Mouse (Mus musculus) neural tube, embryonic 14.5 days (tissue): ENCODE data around the gene Itpr3. TPM values are rescaled to one million over a fixed set of nuclear protein-coding genes. Genes with fewer than 3 reads are reported as not detected.

ENCODE experiments used
- ATAC-seq: fragments of 200-750 bp; cut with Nextera tagmentation; 2 replicates; pipeline ENCODE4 v1.8.0; 2017; ENCODE audit warnings: low read depth, mild to moderate bottlenecking, moderate TSS enrichment, moderate library complexity
- H3K27ac ChIP-seq: fragments of 300-500 bp; sonication (generic); 2 replicates; pipeline ENCODE4 v1.5.1; 2014; ENCODE audit warnings: low read depth, mild to moderate bottlenecking, control low read depth, low read length, moderate library complexity, mixed read lengths
- H3K27me3 ChIP-seq: fragments of 300-500 bp; sonication (generic); 2 replicates; pipeline ENCODE4 v1.6.1; 2014; ENCODE audit warnings: low read length; ENCODE audit not compliant: control insufficient read depth, insufficient read depth
- H3K36me3 ChIP-seq: fragments of 300-500 bp; sonication (generic); 2 replicates; pipeline ENCODE4 v1.6.1; 2014; ENCODE audit warnings: low read length, mixed read lengths; ENCODE audit not compliant: control insufficient read depth, insufficient read depth
- H3K4me1 ChIP-seq: fragments of 300-500 bp; sonication (generic); 2 replicates; pipeline ENCODE4 v1.6.1; 2014; ENCODE audit warnings: low read length; ENCODE audit not compliant: control insufficient read depth, insufficient read depth
- H3K4me2 ChIP-seq: fragments of 300-500 bp; sonication (generic); 2 replicates; pipeline ENCODE4 v1.6.1; 2014; ENCODE audit warnings: mild to moderate bottlenecking, low read depth, low read length, control low read depth
- H3K4me3 ChIP-seq: fragments of 300-500 bp; sonication (generic); 2 replicates; pipeline ENCODE4 v1.5.1; 2014; ENCODE audit warnings: low read depth, low read length, control low read depth, mixed read lengths
- H3K9ac ChIP-seq: fragments of 300-500 bp; sonication (generic); replicated peaks from 2 replicates; pipeline ENCODE4 v1.6.1; 2014; ENCODE audit warnings: low read depth, mild to moderate bottlenecking, control low read depth, low read length, mixed read lengths
- H3K9me3 ChIP-seq: fragments of 300-500 bp; sonication (generic); 2 replicates; pipeline ENCODE4 v1.6.1; 2016; ENCODE audit warnings: low read length; ENCODE audit not compliant: control insufficient read depth
- WGBS: fragments of 180-500 bp; shearing (Covaris S2); extraction: QIAGEN DNeasy Blood & Tissue Kit; methylation state at CpG from one replicate; pipeline ENCODE4 v1.1.7; 2014; 5-methylcytosine and 5-hydroxymethylcytosine counted together
- polyA plus RNA-seq: library from polyadenylated mRNA; unstranded; fragments of >200 nt; fragmentation: Nextera tagmentation; extraction: Ambion mirVana; gene quantifications from 2 replicates; pipeline ENCODE4 v1.2.1, GENCODE M21; 2014

Gene Itpr3
- polyA plus RNA-seq, 1 experiment from 2014 or later = 0.50 TPM

DNA sequence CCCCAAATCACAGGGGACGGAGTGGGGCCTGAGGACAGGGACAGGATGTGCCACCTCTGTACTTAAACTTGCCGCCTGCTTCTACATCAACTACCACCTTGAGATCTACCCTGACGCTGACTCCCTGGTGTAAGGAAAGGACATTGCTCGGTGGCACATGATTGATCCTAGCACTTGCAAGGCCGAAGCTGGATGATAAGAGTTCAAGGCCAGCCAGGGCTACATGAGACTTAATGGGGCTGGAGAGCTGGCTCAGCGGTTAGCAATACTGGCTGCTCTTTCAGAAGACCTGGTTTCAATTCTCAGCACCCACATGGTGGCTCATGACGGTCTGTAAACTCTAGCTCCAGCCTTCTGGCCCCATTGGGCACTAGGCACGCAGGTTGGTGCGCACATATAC, 35.4 kb upstream of the Itpr3 start:
- no peak for ATAC-seq
- Histone ChIP-seq H3K27ac (no peak overlapping the region), H3K4me1 (peaks cover 5% of the 10 kb centered on the region; the same call in 1 of the 2 replicates), H3K9me3 (no peaks in the 10 kb centered on the region), H3K4me2 (no peak overlapping the region), H3K9ac (no peak overlapping the region), H3K36me3 (peaks cover 24% of the 10 kb centered on the region), H3K27me3 (no peaks in the 10 kb centered on the region), H3K4me3 (no peak overlapping the region)
- WGBS = 97% methylated on average over 9 of the region's 9 CpGs

DNA sequence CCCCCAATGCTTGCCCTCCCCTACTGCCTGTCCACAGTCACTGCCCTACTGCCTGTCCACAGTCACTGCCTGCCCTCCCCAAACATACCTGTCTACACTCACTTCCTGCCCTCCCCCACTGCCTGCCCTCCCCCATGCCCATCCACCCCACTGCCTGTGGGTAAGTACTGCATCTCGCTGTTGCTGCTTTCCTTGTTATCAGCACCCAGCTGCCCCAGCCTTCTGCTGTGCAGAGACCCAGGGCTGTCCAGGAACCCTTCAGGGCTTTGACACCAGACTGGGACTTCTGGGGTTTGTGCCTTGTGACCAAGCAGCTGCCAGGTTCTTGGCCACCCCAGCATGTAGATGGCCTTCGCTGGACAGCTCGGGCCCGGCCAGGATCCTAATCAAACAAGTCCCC, 33.8 kb upstream of the Itpr3 start:
- peaks cover 24% of the 10 kb centered on the region for H3K36me3 ChIP-seq
- whole genome bisulfite sequencing = 96% methylated on average over 4 of the region's 4 CpGs

DNA sequence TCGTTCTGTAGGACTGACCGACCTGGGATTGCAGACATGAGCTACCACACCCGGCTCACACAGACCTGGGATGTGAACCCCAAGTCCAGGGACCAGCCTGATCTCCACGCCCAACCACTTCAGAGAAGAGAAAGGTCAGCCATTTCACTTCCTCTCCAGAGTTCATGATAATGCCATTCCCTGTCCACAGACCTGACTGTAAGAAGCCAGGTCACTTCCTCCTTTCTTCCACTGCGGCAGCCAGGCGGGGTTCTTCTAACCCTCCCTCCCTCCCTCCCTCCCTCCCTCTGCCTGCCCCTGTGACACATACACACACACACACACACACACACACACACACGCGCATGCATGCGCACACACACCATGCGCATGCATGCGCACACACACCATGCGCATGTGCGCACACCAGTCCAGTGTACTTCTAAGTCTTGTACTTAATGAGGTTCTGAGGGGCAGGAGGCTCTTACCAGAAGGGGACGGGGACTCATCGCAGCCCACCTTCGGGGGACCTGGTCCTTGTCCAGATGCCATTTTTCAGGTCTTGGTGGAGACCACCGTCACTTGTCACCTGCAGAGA, 31.7 kb upstream of the Itpr3 start:
- no peak overlapping the region for H3K9ac ChIP-seq
- no peak overlapping the region for H3K4me2 ChIP-seq
- no peaks in the 10 kb centered on the region for H3K27me3 ChIP-seq
- no peak overlapping the region for H3K27ac ChIP-seq
- peaks cover 4% of the 10 kb centered on the region for H3K4me1 ChIP-seq
- H3K9me3 ChIP-seq = no peaks in the 10 kb centered on the region
- peaks cover 17% of the 10 kb centered on the region for H3K36me3 ChIP-seq
- no peak overlapping the region for H3K4me3 ChIP-seq
- no peak for ATAC-seq
- WGBS = 95% methylated on average over 17 of the region's 17 CpGs

More for the DNA sequence above, 33.8 kb upstream of the Itpr3 start:
- Histone ChIP-seq H3K27me3 (no peaks in the 10 kb centered on the region), H3K4me2 (no peak overlapping the region), H3K9ac (no peak overlapping the region), H3K9me3 (no peaks in the 10 kb centered on the region), H3K27ac (no peak overlapping the region), H3K4me3 (no peak overlapping the region), H3K4me1 (peaks cover 4% of the 10 kb centered on the region)
- no peak for ATAC-seq

DNA sequence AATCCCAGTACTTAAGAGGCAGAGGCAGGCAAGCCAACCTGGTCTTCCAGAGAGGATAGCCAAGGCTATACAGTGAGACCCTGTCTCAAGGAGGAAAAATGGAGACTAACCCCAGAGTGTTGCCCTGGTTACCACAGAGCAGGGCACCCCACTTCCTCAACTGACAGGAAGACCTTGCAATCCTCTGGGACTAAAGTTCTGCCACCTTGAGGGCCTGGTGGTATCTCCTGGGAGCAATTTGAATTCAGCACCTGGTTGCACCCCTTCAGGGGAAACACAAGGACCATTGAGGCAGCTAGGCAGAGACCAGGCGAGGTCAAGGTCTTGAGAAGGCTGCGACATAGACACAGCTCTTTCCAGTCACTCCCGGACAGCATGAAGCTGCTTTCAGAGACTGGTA, 31.2 kb upstream of the Itpr3 start:
- no peaks in the 10 kb centered on the region for H3K9me3 ChIP-seq
- H3K27me3 ChIP-seq = no peaks in the 10 kb centered on the region
- ATAC-seq = no peak
- no peak overlapping the region for H3K27ac ChIP-seq
- peaks cover 17% of the 10 kb centered on the region for H3K36me3 ChIP-seq
- no peak overlapping the region for H3K9ac ChIP-seq
- H3K4me2 ChIP-seq = no peak overlapping the region
- H3K4me1 ChIP-seq = peaks cover 4% of the 10 kb centered on the region
- WGBS = 95% methylated on average over 3 of the region's 3 CpGs
- no peak overlapping the region for H3K4me3 ChIP-seq

DNA sequence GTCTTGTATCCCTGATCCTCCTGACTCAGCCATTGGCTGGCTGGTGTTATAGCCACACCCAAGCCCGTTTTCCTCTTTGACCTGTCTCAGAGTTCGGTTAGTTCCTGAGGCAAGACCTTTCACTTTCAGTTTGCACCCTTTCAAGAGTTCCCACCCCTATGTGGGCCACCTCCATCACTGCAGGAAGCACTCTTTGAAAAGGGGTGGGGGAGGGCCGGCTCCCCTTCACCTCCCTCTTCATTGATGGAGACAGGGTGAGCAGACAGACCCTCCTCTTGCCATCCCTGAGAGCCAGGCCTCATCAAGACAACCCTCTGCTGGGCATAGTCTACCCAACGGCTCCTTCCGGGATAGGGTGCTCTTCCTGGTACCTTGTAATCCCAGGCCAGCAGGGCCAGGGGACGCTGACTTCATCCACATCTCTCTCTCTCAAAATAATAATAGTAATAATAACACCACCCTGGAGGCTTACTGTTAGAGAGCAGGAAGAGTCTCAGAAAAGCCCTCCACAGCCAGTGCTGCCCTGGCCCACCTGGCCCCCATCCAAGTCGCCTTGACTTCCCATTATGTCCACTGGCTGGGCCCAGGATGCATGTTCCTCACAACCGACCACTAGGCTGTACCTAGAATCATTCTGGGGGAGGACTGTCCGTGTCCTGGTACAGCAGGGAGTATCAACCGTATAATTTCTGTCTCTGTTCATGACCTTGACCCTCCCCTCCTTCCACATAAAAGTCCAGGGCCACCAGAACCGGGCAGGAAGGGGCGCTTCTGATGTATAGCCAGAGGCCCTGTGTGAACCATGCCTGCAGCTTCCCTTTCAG, 29.4 kb upstream of the Itpr3 start:
- Histone ChIP-seq H3K27me3 (no peaks in the 10 kb centered on the region), H3K4me2 (peak overlapping the region; percentile 92), H3K9me3 (no peaks in the 10 kb centered on the region), H3K27ac (peak overlapping the region; percentile 78), H3K4me1 (peaks cover 4% of the 10 kb centered on the region), H3K9ac (peak overlapping the region; percentile 98), H3K36me3 (peaks cover 7% of the 10 kb centered on the region), H3K4me3 (peak overlapping the region; percentile 69)
- WGBS = 33% methylated on average over 12 of the region's 12 CpGs
- ATAC-seq = peak; percentile 26; the same call in 1 of the 2 replicates

DNA sequence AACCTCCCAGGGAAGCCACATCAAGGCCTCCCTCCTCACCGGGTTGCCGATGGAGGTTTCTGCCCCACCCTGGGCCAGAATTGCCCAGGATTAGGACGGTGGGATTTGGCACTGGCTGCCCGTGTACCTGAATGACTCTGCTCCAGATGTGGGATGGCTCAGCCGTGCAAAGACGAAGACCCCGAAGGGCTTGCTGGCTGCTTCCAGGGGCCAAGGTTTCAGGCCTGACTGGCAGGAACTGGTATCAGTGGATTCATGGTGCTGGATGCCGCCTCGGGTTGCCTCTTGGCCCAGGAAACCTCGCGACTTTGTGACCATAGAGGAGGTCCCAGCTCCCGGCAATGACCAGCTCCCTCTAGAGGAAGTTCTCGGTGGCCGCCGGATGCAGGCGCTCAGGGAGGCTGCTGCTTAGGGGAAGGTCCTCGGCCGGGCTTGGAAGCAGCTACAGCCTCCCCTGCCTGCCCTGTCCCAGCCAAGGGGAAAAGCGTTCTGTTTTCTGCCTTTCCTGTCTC, 28.8 kb upstream of the Itpr3 start:
- Histone ChIP-seq H3K4me3 (peak overlapping the region; percentile 69), H3K9me3 (no peaks in the 10 kb centered on the region), H3K27ac (peak overlapping the region; percentile 78), H3K4me2 (peak overlapping the region; percentile 92), H3K9ac (peak overlapping the region; percentile 98), H3K4me1 (peaks cover 4% of the 10 kb centered on the region), H3K27me3 (no peaks in the 10 kb centered on the region), H3K36me3 (peaks cover 4% of the 10 kb centered on the region)
- ATAC-seq = peak; percentile 89
- WGBS = 1% methylated on average over 19 of the region's 19 CpGs

DNA sequence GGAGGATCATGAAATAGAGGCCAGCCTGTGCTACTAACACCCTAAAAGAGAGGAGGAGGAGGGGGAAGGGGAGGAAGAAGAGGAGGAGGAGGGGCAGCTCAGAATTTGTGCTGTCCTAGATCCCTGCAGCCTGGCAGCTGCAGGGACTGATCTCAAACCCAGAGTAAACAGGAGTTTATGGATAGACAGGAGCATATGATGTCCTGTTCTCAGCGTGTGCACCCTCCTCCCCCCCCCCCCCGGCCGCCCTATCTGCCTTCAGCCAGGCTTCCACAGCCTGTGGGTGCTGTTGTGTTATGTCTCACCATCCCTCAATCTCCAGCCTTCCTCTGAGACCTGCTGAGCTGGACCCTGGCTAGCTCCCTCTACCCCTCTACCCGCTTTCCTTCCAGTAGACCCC, 28.2 kb upstream of the Itpr3 start, which contains the start of gene Bak1:
Bak1 (minus strand) TSS at position 101 of the 400 bp plus-strand sequence.
- Histone ChIP-seq H3K36me3 (peaks cover 4% of the 10 kb centered on the region), H3K9ac (peak within 1 kb of the TSS; percentile 98), H3K9me3 (no peaks in the 10 kb centered on the region), H3K4me3 (peak within 1 kb of the TSS; percentile 69), H3K27me3 (no peaks in the 10 kb centered on the region), H3K4me1 (peaks cover 4% of the 10 kb centered on the region), H3K4me2 (peak within 1 kb of the TSS; percentile 92), H3K27ac (peak within 1 kb of the TSS; percentile 78)
- 100% methylated on average over 1 of the region's 4 CpGs for WGBS
- ATAC-seq = no peak

DNA sequence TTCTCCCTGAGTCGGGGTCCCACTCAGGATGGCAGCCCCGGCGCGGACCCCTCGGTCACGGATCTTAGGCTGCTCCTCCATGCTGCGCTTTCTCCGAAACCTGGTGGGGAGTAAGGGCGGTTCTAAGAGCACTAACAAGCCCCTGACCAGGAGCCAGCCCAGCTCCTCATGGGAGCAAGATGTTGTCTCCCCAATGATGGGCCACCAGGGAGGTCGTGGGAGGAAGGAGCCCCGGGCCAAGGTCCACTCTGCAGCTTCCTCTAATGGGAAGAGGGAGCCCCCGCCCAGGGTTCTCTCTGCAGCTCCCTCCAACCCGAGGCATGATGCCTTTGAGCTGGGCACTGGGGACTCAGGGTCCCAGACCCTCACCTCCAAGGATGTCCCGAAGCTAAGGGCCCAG, 27.7 kb upstream of the Itpr3 start:
- Histone ChIP-seq H3K27me3 (no peaks in the 10 kb centered on the region), H3K27ac (no peak overlapping the region), H3K9me3 (no peaks in the 10 kb centered on the region), H3K4me2 (no peak overlapping the region), H3K4me1 (peaks cover 4% of the 10 kb centered on the region), H3K36me3 (peaks cover 4% of the 10 kb centered on the region), H3K4me3 (no peak overlapping the region), H3K9ac (no peak overlapping the region)
- 87% methylated on average over 13 of the region's 14 CpGs for WGBS
- ATAC-seq = no peak

DNA sequence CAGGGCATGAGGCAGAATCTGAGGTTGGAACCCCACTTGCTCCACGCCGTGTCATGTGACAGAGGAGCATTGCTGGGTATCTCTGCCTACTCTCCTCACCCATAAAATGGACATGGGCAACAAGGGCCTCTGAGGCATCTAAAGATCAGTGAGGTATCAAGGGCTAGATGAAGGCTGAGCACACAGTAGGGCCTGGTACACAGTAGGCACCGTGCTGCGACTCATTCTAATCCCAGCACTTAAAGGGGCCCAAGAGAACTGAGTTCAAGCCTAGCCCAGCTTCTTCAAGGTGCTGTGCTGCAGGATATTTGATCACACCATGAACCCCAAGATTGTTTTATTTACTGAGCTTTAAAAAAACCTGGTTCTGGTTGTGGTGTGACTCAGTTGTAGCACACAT, 26.2 kb upstream of the Itpr3 start:
- Histone ChIP-seq H3K27me3 (no peaks in the 10 kb centered on the region), H3K4me2 (no peak overlapping the region), H3K9me3 (no peaks in the 10 kb centered on the region), H3K36me3 (no peaks in the 10 kb centered on the region), H3K4me3 (no peak overlapping the region), H3K27ac (no peak overlapping the region), H3K9ac (no peak overlapping the region), H3K4me1 (peaks cover 4% of the 10 kb centered on the region)
- 97% methylated on average over 4 of the region's 4 CpGs for WGBS
- ATAC-seq = no peak
